ENCODE assay signal across 7 mouse cellular contexts in genomic region chr1:93101571-93102061, GRCm38 (mm10). TPM values are rescaled to one million over a fixed set of nuclear protein-coding genes. Genes with fewer than 3 reads are reported as not detected.
DNase-seq lines count a peak whose midpoint lies in the region; ATAC-seq and TF ChIP-seq lines count a peak whose summit lies in the region.

Gene Kif1a, minus strand, starts transcription at chr1:93101951.

- no peaks in the 10 kb centered on the region for H3K27me3 ChIP-seq in forebrain, postnatal 0 days (ENCODE audit: insufficient read depth, low read length)
- peaks cover 42% of the 10 kb centered on the region for H3K27me3 ChIP-seq in intestine, embryonic 16.5 days (replicated peaks; ENCODE audit: control insufficient read depth, insufficient read depth, low read length)
- H3K27me3 ChIP-seq in limb, embryonic 14.5 days (ENCODE audit: control insufficient read depth, insufficient read depth, low read length) = peaks cover 38% of the 10 kb centered on the region

- peak within 1 kb of the TSS; percentile 96 for H3K4me2 ChIP-seq in forebrain, postnatal 0 days (ENCODE audit: low read depth)
- peak within 1 kb of the TSS; percentile 91 for H3K4me2 ChIP-seq in intestine, embryonic 16.5 days (ENCODE audit: low read depth, low read length)
- peak within 1 kb of the TSS; percentile 99 for H3K4me2 ChIP-seq in limb, embryonic 14.5 days (replicated peaks; ENCODE audit: low read depth, low read length, severe bottlenecking)

- H3K4me1 ChIP-seq in forebrain, postnatal 0 days (ENCODE audit: insufficient read depth) = peaks cover 7% of the 10 kb centered on the region; the same call in 1 of the 2 replicates
- H3K4me1 ChIP-seq in intestine, embryonic 16.5 days (ENCODE audit: control insufficient read depth, insufficient read depth, low read length) = peaks cover 8% of the 10 kb centered on the region
- no peaks in the 10 kb centered on the region for H3K4me1 ChIP-seq in limb, embryonic 14.5 days (ENCODE audit: control insufficient read depth, insufficient read depth, low read length)

- peak within 1 kb of the TSS; percentile 76 for H3K4me3 ChIP-seq in forebrain, postnatal 0 days (ENCODE audit: low read depth, low read length)
- H3K4me3 ChIP-seq in intestine, embryonic 16.5 days (ENCODE audit: low read length) = peak within 1 kb of the TSS; percentile 55
- peak within 1 kb of the TSS; percentile 54 for H3K4me3 ChIP-seq in limb, embryonic 14.5 days (replicated peaks; ENCODE audit: low read length)

- H3K9me3 ChIP-seq in forebrain, postnatal 0 days (ENCODE audit: low read length) = no peaks in the 10 kb centered on the region
- no peaks in the 10 kb centered on the region for H3K9me3 ChIP-seq in intestine, embryonic 16.5 days (ENCODE audit: control insufficient read depth, low read length)
- H3K9me3 ChIP-seq in limb, embryonic 14.5 days (ENCODE audit: control insufficient read depth, low read length) = no peaks in the 10 kb centered on the region

- 1% methylated on average over 39 of the region's 39 CpGs for WGBS in forebrain, postnatal 0 days
- 1% methylated on average over 39 of the region's 39 CpGs for WGBS in intestine, embryonic 16.5 days
- under 1% methylated on average over 34 of the region's 39 CpGs for WGBS in limb, embryonic 14.5 days

- no peaks in the 10 kb centered on the region for H3K36me3 ChIP-seq in forebrain, postnatal 0 days (ENCODE audit: insufficient read depth)
- no peaks in the 10 kb centered on the region for H3K36me3 ChIP-seq in intestine, embryonic 16.5 days (ENCODE audit: control insufficient read depth, insufficient read depth, low read length)
- H3K36me3 ChIP-seq in limb, embryonic 14.5 days (ENCODE audit: control insufficient read depth, insufficient read depth, low read length) = no peaks in the 10 kb centered on the region

- 0 out of 2 replicates have a peak, but pooled peaks have one; percentile 10 for TF ChIP-seq CTCF in forebrain, postnatal 0 days (IDR thresholded peaks at IDR 0.05; ENCODE audit: low read depth)

- peak within 1 kb of the TSS; percentile 97 for H3K27ac ChIP-seq in forebrain, postnatal 0 days (ENCODE audit: low read depth, low read length)
- no peak within 1 kb of the TSS for H3K27ac ChIP-seq in intestine, embryonic 16.5 days (ENCODE audit: low read length)
- no peak within 1 kb of the TSS for H3K27ac ChIP-seq in limb, embryonic 14.5 days (replicated peaks; ENCODE audit: low read depth, low read length)

- TF ChIP-seq POLR2A in limb, embryonic 14.5 days (IDR thresholded peaks at IDR 0.05; ENCODE audit: borderline replicate concordance, extremely low read depth, insufficient read depth, insufficient read length) = no peak

- peak; percentile 94 for ATAC-seq in forebrain, postnatal 0 days
- ATAC-seq in intestine, embryonic 16.5 days = peak; percentile 56
- peak; percentile 74 for ATAC-seq in limb, embryonic 14.5 days (ENCODE audit: low FRiP score, low read depth)

- H3K9ac ChIP-seq in forebrain, postnatal 0 days = peak within 1 kb of the TSS; percentile 92
- peak within 1 kb of the TSS; percentile 62 for H3K9ac ChIP-seq in intestine, embryonic 16.5 days (ENCODE audit: low read depth, low read length)
- H3K9ac ChIP-seq in limb, embryonic 14.5 days (ENCODE audit: low read depth, low read length, severe bottlenecking) = peak within 1 kb of the TSS; percentile 52

- peak; percentile 61 for DNase-seq in adrenal gland, adult 8-10 months
- DNase-seq in cerebellum, adult 18-20 months = peak; percentile 90 to 95
- peak; percentile 97 for DNase-seq in forebrain, postnatal 0 days
- DNase-seq in limb, embryonic 14.5 days (ENCODE audit: low spot score) = no peak
- DNase-seq in retina, embryonic 14.5 days (ENCODE audit: low spot score) = peak; percentile 87
- DNase-seq in adipocyte (ENCODE audit: low spot score) = no peak

RNA-seq across cellular contexts. Expression of gene Kif1a, which starts in this region (rescaled TPM):
- 10 to 100 TPM; 55.1 to 76.1 (median 69.1) TPM for total RNA-seq in adrenal gland, adult 8-10 months (2022)
- total RNA-seq in forebrain, postnatal 0 days (2014; rRNA removed) = 409 and 465 TPM in 2 replicates
- 381 and 564 TPM in 2 replicates for polyA plus RNA-seq in forebrain, postnatal 0 days (2015; fragmentation: Nextera tagmentation; extraction: Ambion mirVana)
- 14.0 and 16.0 TPM in 2 replicates for polyA plus RNA-seq in intestine, embryonic 16.5 days (2015; fragmentation: Nextera tagmentation; extraction: Ambion mirVana)
- 8.1 and 10.4 TPM in 2 replicates for polyA plus RNA-seq in limb, embryonic 14.5 days (2012; rRNA removed)
- polyA plus RNA-seq in limb, embryonic 14.5 days (2014; fragmentation: Nextera tagmentation; extraction: Ambion mirVana) = 16.4 and 17.5 TPM in 2 replicates

Comparison
In these comparisons a context has a peak if more than half of its experiments do, and no peak if none do; other contexts are left out.
1. RNA of gene Kif1a (polyA plus RNA-seq): 381 to 564 TPM in forebrain, postnatal 0 days; 8.1 to 17.5 TPM in limb, embryonic 14.5 days and 14.0 to 16.0 TPM in intestine, embryonic 16.5 days; every median in the first group is over 10 times any median in the second.
2. DNase-seq: peak in adrenal gland, adult 8-10 months (single experiment), cerebellum, adult 18-20 months (2 of 2), forebrain, postnatal 0 days (single experiment) and retina, embryonic 14.5 days (single experiment); none in limb, embryonic 14.5 days (single experiment) and adipocyte (single experiment).
3. Peak in every context shown above with its lines, with median percentiles within 50 percentile points of each other: ATAC-seq, H3K4me2 ChIP-seq, H3K4me3 ChIP-seq and H3K9ac ChIP-seq.